Mouse (Mus musculus) kidney, embryonic 15.5 days (tissue): ENCODE measurements at regions not wholly inside any gene's neighbourhood (a gene's known extent, or its start where the extent isn't known, plus 50 kb on each side); places are given as distances from the start of the nearest gene placed in this dataset.

Experiments used
- ATAC-seq: fragments of 200-750 bp; cut with Nextera tagmentation; replicated peaks from 2 replicates; pipeline ENCODE4 v1.8.0; 2017; ENCODE audit warnings: moderate TSS enrichment; ENCODE audit not compliant: low FRiP score
- H3K27ac ChIP-seq: fragments of 300-500 bp; sonication (generic); 2 replicates; pipeline ENCODE4 v1.5.1; 2015; ENCODE audit warnings: mild to moderate bottlenecking, inconsistent platforms
- H3K27me3 ChIP-seq: fragments of 300-500 bp; sonication (generic); 2 replicates; pipeline ENCODE4 v1.6.1; 2015; ENCODE audit warnings: inconsistent platforms
- H3K36me3 ChIP-seq: fragments of 300-500 bp; sonication (generic); 2 replicates; pipeline ENCODE4 v1.6.1; 2015; ENCODE audit warnings: inconsistent platforms
- H3K4me1 ChIP-seq: fragments of 300-500 bp; sonication (generic); 2 replicates; pipeline ENCODE4 v1.6.1; 2015; ENCODE audit warnings: inconsistent platforms
- H3K4me2 ChIP-seq: fragments of 300-500 bp; sonication (generic); 2 replicates; pipeline ENCODE4 v1.6.1; 2015; ENCODE audit warnings: moderate library complexity, mild to moderate bottlenecking, inconsistent platforms
- H3K4me3 ChIP-seq: fragments of 300-500 bp; sonication (generic); replicated peaks from 2 replicates; pipeline ENCODE4 v1.5.1; 2015; ENCODE audit warnings: mild to moderate bottlenecking, inconsistent platforms
- H3K9ac ChIP-seq: fragments of 300-500 bp; sonication (generic); 2 replicates; pipeline ENCODE4 v1.6.1; 2015; ENCODE audit warnings: mild to moderate bottlenecking, inconsistent platforms
- H3K9me3 ChIP-seq: fragments of 300-500 bp; sonication (generic); replicated peaks from 2 replicates; pipeline ENCODE4 v1.6.1; 2016; ENCODE audit warnings: inconsistent platforms
- WGBS: fragments of 180-500 bp; shearing (Covaris S2); methylation state at CpG from one replicate; pipeline ENCODE4 v1.1.7; 2015; ENCODE audit warnings: mixed read lengths; 5-methylcytosine and 5-hydroxymethylcytosine counted together

DNA sequence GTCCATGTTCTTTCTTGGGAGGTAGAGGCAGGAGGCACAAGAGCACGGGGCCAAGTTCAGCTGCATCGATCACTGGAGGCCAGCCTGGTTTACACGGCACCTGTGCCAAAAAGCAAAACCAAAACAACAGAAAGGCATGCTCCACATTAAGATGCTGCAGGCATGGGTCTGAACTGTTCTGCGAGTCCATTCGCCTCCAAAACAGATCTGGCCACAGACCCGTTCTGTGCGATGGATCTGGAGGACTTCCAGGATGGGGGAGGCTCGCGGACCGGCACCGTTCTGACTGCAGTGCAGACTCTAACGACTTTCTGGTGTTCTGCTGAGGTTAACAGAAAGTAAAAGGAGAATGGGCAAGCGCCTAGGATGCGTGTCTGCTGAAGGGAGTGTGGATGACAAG is 52.3 kb downstream of the A230072I06Rik start:
- ATAC-seq: no peak
- no peaks in the 10 kb centered on the region for H3K9me3 ChIP-seq
- no peak overlapping the region for H3K27ac ChIP-seq
- H3K4me1 ChIP-seq: peaks cover 20% of the 10 kb centered on the region
- no peak overlapping the region for H3K9ac ChIP-seq
- H3K27me3 ChIP-seq: peaks cover 66% of the 10 kb centered on the region
- WGBS: 63% methylated on average over 14 of the region's 14 CpGs
- no peaks in the 10 kb centered on the region for H3K36me3 ChIP-seq
- no peak overlapping the region for H3K4me2 ChIP-seq
- H3K4me3 ChIP-seq: no peak overlapping the region

DNA sequence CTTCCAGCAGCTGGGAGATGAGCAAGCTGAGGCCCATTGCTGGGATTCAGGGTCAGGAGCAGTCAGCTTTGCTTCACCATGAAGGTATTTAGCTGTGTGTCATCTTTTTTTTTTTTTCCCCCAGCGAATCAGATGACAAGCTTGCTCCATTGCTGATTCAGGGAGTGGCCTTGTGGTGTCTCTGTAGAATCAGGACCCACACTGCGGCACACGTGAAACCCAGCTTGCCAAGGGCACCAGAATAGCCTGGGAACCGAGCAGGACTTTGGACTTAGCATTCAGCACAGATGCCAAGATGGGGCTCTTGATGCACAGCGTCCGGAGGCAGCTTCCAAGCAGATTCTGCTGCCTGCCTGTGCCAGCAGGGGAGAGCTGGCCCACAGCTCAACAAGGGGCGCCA is 53.0 kb downstream of the A230072I06Rik start:
- Histone ChIP-seq H3K9me3 (no peaks in the 10 kb centered on the region), H3K27ac (no peak overlapping the region), H3K4me2 (no peak overlapping the region), H3K4me1 (peaks cover 20% of the 10 kb centered on the region), H3K27me3 (peaks cover 69% of the 10 kb centered on the region), H3K9ac (no peak overlapping the region), H3K36me3 (no peaks in the 10 kb centered on the region), H3K4me3 (no peak overlapping the region)
- WGBS: 89% methylated on average over 7 of the region's 7 CpGs
- ATAC-seq: no peak

DNA sequence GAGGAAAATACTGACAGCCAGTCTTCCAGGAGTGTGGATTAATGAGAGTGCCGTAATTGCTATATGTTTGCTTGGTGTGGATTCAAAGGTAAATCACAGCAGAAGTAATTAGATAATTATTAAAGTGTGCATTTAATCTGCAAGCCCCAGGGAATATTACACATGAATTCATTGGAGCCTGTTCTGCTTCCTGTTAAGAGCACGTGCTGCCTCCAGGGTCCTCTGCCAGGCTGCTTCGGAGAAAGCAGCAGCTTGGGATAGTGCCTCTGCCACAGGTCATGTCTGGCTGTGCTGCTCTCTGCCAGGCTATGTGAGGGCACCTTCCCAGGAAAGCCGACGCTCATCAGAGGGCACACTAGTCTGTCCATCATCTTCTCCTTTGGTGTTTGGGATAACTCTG is 55.5 kb downstream of the A230072I06Rik start:
- Histone ChIP-seq H3K27ac (no peak overlapping the region), H3K4me1 (peaks cover 16% of the 10 kb centered on the region)
- 49% methylated on average over 5 of the region's 5 CpGs for WGBS

DNA sequence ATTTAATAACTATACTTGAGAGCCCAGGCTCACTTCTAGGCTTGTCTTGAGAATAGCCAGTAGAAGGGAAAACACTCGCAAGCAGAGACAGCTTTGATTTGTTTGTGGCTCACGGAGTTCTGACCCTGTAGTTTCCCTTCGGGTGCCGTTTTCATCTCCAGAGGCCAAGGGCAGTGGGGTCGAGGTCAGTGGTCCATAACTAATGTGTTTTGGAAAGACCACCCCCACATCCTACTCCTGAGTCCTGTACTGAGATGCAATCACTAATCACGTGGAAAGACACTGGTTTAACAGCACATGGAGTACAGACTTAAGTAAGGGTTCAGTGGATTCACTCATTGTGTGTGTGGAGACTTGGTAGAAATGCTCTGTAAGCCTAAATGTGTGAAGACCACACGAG is 56.0 kb downstream of the A230072I06Rik start:
- H3K4me3 ChIP-seq: no peak overlapping the region
- no peak overlapping the region for H3K9ac ChIP-seq
- 13% methylated on average over 7 of the region's 7 CpGs for WGBS
- ATAC-seq: 0 out of 2 replicates have a peak, but pooled peaks have one; percentile 12
- peaks cover 16% of the 10 kb centered on the region for H3K4me1 ChIP-seq
- peaks cover 61% of the 10 kb centered on the region for H3K27me3 ChIP-seq
- no peaks in the 10 kb centered on the region for H3K9me3 ChIP-seq
- H3K4me2 ChIP-seq: no peak overlapping the region
- no peaks in the 10 kb centered on the region for H3K36me3 ChIP-seq
- H3K27ac ChIP-seq: no peak overlapping the region

More for the DNA sequence above, 55.5 kb downstream of the A230072I06Rik start:
- Histone ChIP-seq H3K4me3 (no peak overlapping the region), H3K9me3 (no peaks in the 10 kb centered on the region), H3K4me2 (no peak overlapping the region), H3K27me3 (peaks cover 61% of the 10 kb centered on the region), H3K36me3 (no peaks in the 10 kb centered on the region), H3K9ac (no peak overlapping the region)
- ATAC-seq: no peak

DNA sequence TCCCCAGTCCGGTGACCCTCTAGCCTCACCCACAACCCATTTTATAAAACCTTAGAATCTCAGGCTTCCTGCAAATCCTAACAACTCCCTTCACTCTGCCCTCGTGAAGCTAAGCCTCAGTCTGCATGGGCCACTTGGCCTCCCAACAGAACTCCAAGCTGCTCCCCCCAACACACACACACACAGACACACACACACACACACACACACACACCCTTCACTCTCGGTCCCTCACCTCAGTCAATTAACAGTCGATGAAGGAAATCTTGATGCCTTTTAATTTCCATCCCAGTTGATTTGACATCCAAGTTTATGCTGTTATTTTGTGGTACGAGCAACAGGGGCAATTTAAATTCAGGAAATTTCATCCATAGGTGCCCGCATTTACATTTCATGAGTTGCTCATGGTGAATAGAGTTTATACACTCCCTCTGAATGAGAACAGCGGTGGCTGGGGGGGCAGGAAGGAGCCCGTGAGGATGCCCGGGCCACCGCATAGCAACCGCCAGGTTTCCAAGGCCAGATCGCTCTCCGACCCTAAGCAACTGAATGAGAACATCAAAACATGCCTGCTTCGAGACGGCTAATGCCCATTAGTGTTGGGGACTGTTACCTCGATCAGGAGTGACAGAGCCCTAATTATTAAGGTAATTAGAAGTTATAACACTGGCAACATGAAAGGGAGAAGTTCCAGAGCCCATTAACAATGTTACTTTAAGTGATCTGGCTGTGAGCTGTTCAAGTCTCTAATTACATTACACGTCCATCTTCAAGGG is 55.8 kb upstream of the Sox1 start:
- no peak overlapping the region for H3K9ac ChIP-seq
- no peak for ATAC-seq
- no peak overlapping the region for H3K4me3 ChIP-seq
- H3K36me3 ChIP-seq: no peaks in the 10 kb centered on the region
- WGBS: 51% methylated on average over 17 of the region's 17 CpGs
- H3K27ac ChIP-seq: no peak overlapping the region
- peaks cover 34% of the 10 kb centered on the region for H3K27me3 ChIP-seq
- peaks cover 8% of the 10 kb centered on the region for H3K4me1 ChIP-seq
- no peak overlapping the region for H3K4me2 ChIP-seq
- H3K9me3 ChIP-seq: no peaks in the 10 kb centered on the region

DNA sequence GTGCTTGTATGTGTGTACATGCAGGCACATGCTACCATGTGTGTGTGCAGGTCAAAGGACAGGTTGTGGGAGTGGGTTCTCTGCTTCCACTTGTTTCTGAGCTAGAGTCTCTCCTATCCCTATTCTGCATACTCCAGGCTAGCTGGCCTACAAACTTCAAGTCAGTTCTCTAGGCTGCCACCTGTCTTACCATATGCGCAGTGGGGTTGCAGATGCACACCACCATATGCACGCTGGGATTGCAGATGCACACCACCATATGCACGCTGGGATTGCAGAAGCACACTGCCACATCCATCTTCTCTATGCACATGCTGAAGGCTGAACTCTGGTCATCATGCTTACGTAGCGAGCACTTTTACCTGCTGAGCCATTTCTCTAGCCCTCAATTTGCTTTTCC is 54.1 kb upstream of the Sox1 start:
- Histone ChIP-seq H3K4me1 (no peaks in the 10 kb centered on the region), H3K4me3 (no peak overlapping the region), H3K9ac (no peak overlapping the region), H3K27ac (no peak overlapping the region), H3K27me3 (peaks cover 28% of the 10 kb centered on the region), H3K4me2 (no peak overlapping the region), H3K36me3 (no peaks in the 10 kb centered on the region), H3K9me3 (no peaks in the 10 kb centered on the region)
- no peak for ATAC-seq
- 87% methylated on average over 5 of the region's 5 CpGs for WGBS
